Comparison of ENCODE assay signal across 8 mouse cellular contexts in genomic region chr11:101984054-101985025, GRCm38 (mm10). TPM values are rescaled to one million over a fixed set of nuclear protein-coding genes. Genes with fewer than 3 reads are reported as not detected.
DNase-seq lines count a peak whose midpoint lies in the region; ATAC-seq and TF ChIP-seq lines count a peak whose summit lies in the region.

Gene Cfap97d1 (plus strand): TSS chr11:101984279.

- peaks cover 8 to 19% of the 10 kb centered on the region in 2 experiments for H3K4me1 ChIP-seq in ES-E14 (ENCODE audit: control insufficient read depth in 2 of 2, insufficient read depth in 2 of 2, low read length in 2 of 2, poor library complexity in 1 of 2)
- peaks cover 27% of the 10 kb centered on the region for H3K4me1 ChIP-seq in forebrain, embryonic 13.5 days
- peaks cover 20% of the 10 kb centered on the region for H3K4me1 ChIP-seq in liver, embryonic 16.5 days (ENCODE audit: control insufficient read depth, low read depth, low read length)
- peaks cover 12% of the 10 kb centered on the region for H3K4me1 ChIP-seq in neural tube, embryonic 12.5 days
- 0 out of 2 replicates have a peak, but pooled peaks cover 2% of the 10 kb centered on the region for H3K4me1 ChIP-seq in stomach, postnatal 0 days (replicated peaks; ENCODE audit: control insufficient read depth, insufficient read depth)

- H3K27me3 ChIP-seq in forebrain, embryonic 13.5 days: no peaks in the 10 kb centered on the region
- H3K27me3 ChIP-seq in liver, embryonic 16.5 days (ENCODE audit: control insufficient read depth, insufficient read depth, low read depth, low read length): peaks cover 20% of the 10 kb centered on the region
- H3K27me3 ChIP-seq in neural tube, embryonic 12.5 days (replicated peaks): no peaks in the 10 kb centered on the region
- H3K27me3 ChIP-seq in stomach, postnatal 0 days (ENCODE audit: control insufficient read depth, insufficient read depth, low read length): no peaks in the 10 kb centered on the region

- no peaks in the 10 kb centered on the region for H3K9me3 ChIP-seq in ES-E14 (ENCODE audit: control insufficient read depth, insufficient read depth, low read depth, low read length)
- no peaks in the 10 kb centered on the region for H3K9me3 ChIP-seq in forebrain, embryonic 13.5 days (replicated peaks)
- H3K9me3 ChIP-seq in liver, embryonic 16.5 days (replicated peaks; ENCODE audit: control insufficient read depth, low read length): no peaks in the 10 kb centered on the region
- no peaks in the 10 kb centered on the region for H3K9me3 ChIP-seq in neural tube, embryonic 12.5 days
- H3K9me3 ChIP-seq in stomach, postnatal 0 days (ENCODE audit: control insufficient read depth, low read length): no peaks in the 10 kb centered on the region

- H3K9ac ChIP-seq in ES-E14 (ENCODE audit: insufficient read depth, low read depth, low read length, poor library complexity, severe bottlenecking): peak within 1 kb of the TSS; percentile 91
- H3K9ac ChIP-seq in forebrain, embryonic 13.5 days: peak within 1 kb of the TSS; percentile 70
- H3K9ac ChIP-seq in liver, embryonic 16.5 days (ENCODE audit: low read depth, low read length): peak within 1 kb of the TSS; percentile 63
- H3K9ac ChIP-seq in neural tube, embryonic 12.5 days: peak within 1 kb of the TSS; percentile 69
- peak within 1 kb of the TSS; percentile 75 for H3K9ac ChIP-seq in stomach, postnatal 0 days (ENCODE audit: low read length)

- peaks cover 15% of the 10 kb centered on the region; the same call in 1 of the 2 replicates for H3K36me3 ChIP-seq in ES-E14 (ENCODE audit: control insufficient read depth, insufficient read depth, low read length, poor library complexity, severe bottlenecking)
- H3K36me3 ChIP-seq in forebrain, embryonic 13.5 days (ENCODE audit: poor library complexity, severe bottlenecking): no peaks in the 10 kb centered on the region
- H3K36me3 ChIP-seq in liver, embryonic 16.5 days (ENCODE audit: control insufficient read depth, insufficient read depth): no peaks in the 10 kb centered on the region
- H3K36me3 ChIP-seq in neural tube, embryonic 12.5 days: no peaks in the 10 kb centered on the region
- H3K36me3 ChIP-seq in stomach, postnatal 0 days (ENCODE audit: control insufficient read depth, insufficient read depth, low read length): peaks cover 5% of the 10 kb centered on the region; the same call in 1 of the 2 replicates

- in situ Hi-C loops in ES-E14 (cut with MboI; ENCODE audit: low sequenced_read_pairs in 2 of 2, unreplicated experiment in 2 of 2): no loop called here

- intact Hi-C loops in heart, postnatal 10 days (cut with DNase I): loop anchor here (5.0 kb wide), 1 partner anchor 153 kb away; no protein-coding TSS in a partner anchor

- peak within 1 kb of the TSS; percentile 70 to 90 for H3K4me3 ChIP-seq in ES-E14 (ENCODE audit: insufficient read depth in 1 of 2, low read depth in 1 of 2, low read length in 2 of 2, poor library complexity in 1 of 2, severe bottlenecking in 1 of 2)
- H3K4me3 ChIP-seq in forebrain, embryonic 13.5 days: peak within 1 kb of the TSS; percentile 59
- peak within 1 kb of the TSS; percentile 65 for H3K4me3 ChIP-seq in liver, embryonic 16.5 days (ENCODE audit: low read depth, low read length)
- peak within 1 kb of the TSS; percentile 52 for H3K4me3 ChIP-seq in neural tube, embryonic 12.5 days
- peak within 1 kb of the TSS; percentile 68 for H3K4me3 ChIP-seq in stomach, postnatal 0 days (ENCODE audit: low read depth, low read length)

- peak within 1 kb of the TSS; percentile 99 for H3K4me2 ChIP-seq in forebrain, embryonic 13.5 days
- H3K4me2 ChIP-seq in liver, embryonic 16.5 days (ENCODE audit: low read depth, low read length): peak within 1 kb of the TSS; percentile 91
- peak within 1 kb of the TSS; percentile 99 for H3K4me2 ChIP-seq in neural tube, embryonic 12.5 days (replicated peaks)
- H3K4me2 ChIP-seq in stomach, postnatal 0 days (replicated peaks; ENCODE audit: low read depth): peak within 1 kb of the TSS; percentile 100

- no peak for TF ChIP-seq EP300 in stomach, postnatal 0 days (optimal IDR thresholded peaks at IDR 0.05)

- under 1% methylated on average over 69 of the region's 71 CpGs for WGBS in forebrain, embryonic 13.5 days
- under 1% methylated on average over 71 of the region's 71 CpGs for WGBS in large intestine, adult 2 months
- WGBS in liver, embryonic 16.5 days (ENCODE audit: insufficient replicate concordance): under 1% methylated on average over 71 of the region's 71 CpGs
- 1% methylated on average over 71 of the region's 71 CpGs for WGBS in neural tube, embryonic 12.5 days
- WGBS in stomach, postnatal 0 days: under 1% methylated on average over 71 of the region's 71 CpGs

- H3K27ac ChIP-seq in ES-E14 (ENCODE audit: insufficient read depth, low read depth, low read length, poor library complexity, severe bottlenecking): peak within 1 kb of the TSS; percentile 51
- no peak within 1 kb of the TSS; the same call in 1 of the 2 replicates for H3K27ac ChIP-seq in forebrain, embryonic 13.5 days
- peak within 1 kb of the TSS; percentile 69 for H3K27ac ChIP-seq in liver, embryonic 16.5 days (ENCODE audit: low read length)
- H3K27ac ChIP-seq in neural tube, embryonic 12.5 days: no peak within 1 kb of the TSS
- H3K27ac ChIP-seq in stomach, postnatal 0 days (replicated peaks): peak within 1 kb of the TSS; percentile 88

- peak; percentile 63 for ATAC-seq in cerebellum, adult (ENCODE audit: insufficient number of reproducible peaks, low FRiP score, low TSS enrichment)
- ATAC-seq in forebrain, embryonic 13.5 days: peak; percentile 83
- ATAC-seq in liver, embryonic 16.5 days (ENCODE audit: low read depth): peak; percentile 86
- ATAC-seq in neural tube, embryonic 12.5 days (ENCODE audit: low FRiP score, low read depth): peak; percentile 73
- peak; percentile 90 for ATAC-seq in stomach, postnatal 0 days (ENCODE audit: low FRiP score, low TSS enrichment)

- peak; percentile 94 for DNase-seq in ES-E14 (ENCODE audit: low read depth, low spot score)
- DNase-seq in heart, postnatal 10 days: peak; percentile 98
- DNase-seq in large intestine, adult 2 months (ENCODE audit: low read depth, low spot score): peak; percentile 90
- peak; percentile 92 for DNase-seq in stomach, postnatal 0 days (ENCODE audit: low spot score)

- TF ChIP-seq CTCF in stomach, postnatal 0 days (IDR thresholded peaks at IDR 0.05; ENCODE audit: low read depth): no peak; the same call in 1 of the 2 replicates

TF ChIP-seq in ES-E14, 5 proteins besides CTCF, POLR2A, EP300 and RAD21:
- TF ChIP-seq HCFC1 (IDR thresholded peaks at IDR 0.05; ENCODE audit: borderline replicate concordance, insufficient read depth, low read length) (no peak), ZC3H11A (IDR thresholded peaks at IDR 0.05; ENCODE audit: borderline replicate concordance, low read depth, low read length) (no peak), MAFK (IDR thresholded peaks at IDR 0.05; ENCODE audit: insufficient read depth, low read depth, low read length) (no peak), CHD2 (IDR thresholded peaks at IDR 0.05; ENCODE audit: low read depth, low read length) (no peak), ZNF384 (IDR thresholded peaks at IDR 0.05; ENCODE audit: low read depth, low read length) (no peak)

RNA-seq across cellular contexts. Expression of gene Cfap97d1, which starts in this region (rescaled TPM):
- total RNA-seq in ES-E14 (2012; rRNA removed): not detected in 2 replicates
- not detected in 2 replicates for polyA plus RNA-seq in forebrain, embryonic 13.5 days (2015; fragmentation: Nextera tagmentation; extraction: Ambion mirVana)
- not detected for total RNA-seq in heart, postnatal 10 days (2021)
- not detected in 2 replicates for polyA plus RNA-seq in large intestine, adult 2 months (2012; rRNA removed)
- polyA plus RNA-seq in liver, embryonic 16.5 days (2015; fragmentation: Nextera tagmentation; extraction: Ambion mirVana): not detected in 2 replicates
- not detected in 2 replicates for polyA plus RNA-seq in neural tube, embryonic 12.5 days (2016; fragmentation: Nextera tagmentation; extraction: Ambion mirVana)
- not detected in 2 replicates for polyA plus RNA-seq in stomach, postnatal 0 days (2015; fragmentation: Nextera tagmentation; extraction: Ambion mirVana)

Comparison
In these comparisons a context has a peak if more than half of its experiments do, and no peak if none do; other contexts are left out.
1. Peak in DNase-seq, H3K4me3 ChIP-seq, H3K27ac ChIP-seq and H3K9ac ChIP-seq in ES-E14; RNA of the gene not detected or under 1 TPM.
2. Peak in ATAC-seq, H3K4me3 ChIP-seq, H3K9ac ChIP-seq and H3K4me2 ChIP-seq in forebrain, embryonic 13.5 days; RNA of the gene not detected or under 1 TPM.
3. Peak in DNase-seq in heart, postnatal 10 days; RNA of the gene not detected or under 1 TPM.
4. Peak in DNase-seq in large intestine, adult 2 months; RNA of the gene not detected or under 1 TPM.
5. Peak in ATAC-seq, H3K4me3 ChIP-seq, H3K27ac ChIP-seq, H3K9ac ChIP-seq and H3K4me2 ChIP-seq in liver, embryonic 16.5 days; RNA of the gene not detected or under 1 TPM.
6. Peak in ATAC-seq, H3K4me3 ChIP-seq, H3K9ac ChIP-seq and H3K4me2 ChIP-seq in neural tube, embryonic 12.5 days; RNA of the gene not detected or under 1 TPM.
7. Peak in DNase-seq, ATAC-seq, H3K4me3 ChIP-seq, H3K27ac ChIP-seq, H3K9ac ChIP-seq and H3K4me2 ChIP-seq in stomach, postnatal 0 days; RNA of the gene not detected or under 1 TPM.